Mouse (Mus musculus): ENCODE data around the gene Ddx19a. TPM values are rescaled to one million over a fixed set of nuclear protein-coding genes. Genes with fewer than 3 reads are reported as not detected.
"Not testable (repeated sequence)": the region's sequence is repeated elsewhere in the genome, so short reads cannot be mapped to it uniquely, and the experiment has no call there.

The Ddx19a gene
- polyA plus RNA-seq, 1 experiment from 2014 or later = 14.5 TPM

DNA sequence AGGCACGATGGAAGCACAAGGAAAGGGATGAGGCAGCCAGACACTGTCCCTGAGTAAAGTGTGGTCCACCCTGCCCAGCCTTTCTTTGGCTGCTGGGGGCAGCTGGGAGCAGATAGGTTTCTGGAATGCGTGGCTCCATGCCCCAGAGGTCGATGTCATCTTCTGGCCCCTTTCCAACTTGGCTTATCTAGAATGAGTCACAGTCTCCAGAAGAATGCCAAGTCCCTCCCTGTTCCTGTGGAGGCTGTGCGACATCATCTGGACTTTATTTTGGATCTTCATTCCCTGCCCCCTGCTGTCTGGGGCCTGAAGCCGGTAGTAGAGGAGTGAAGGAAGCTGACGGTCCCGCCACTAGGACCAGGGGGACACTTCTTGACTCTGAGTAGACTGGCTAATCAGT, 32.0 kb downstream of the Ddx19a start:
- Histone ChIP-seq H3K4me1 (peaks cover 16% of the 10 kb centered on the region), H3K9me3 (replicated peaks) (no peaks in the 10 kb centered on the region), H3K4me2 (no peak overlapping the region), H3K4me3 (replicated peaks) (no peak overlapping the region), H3K27me3 (no peaks in the 10 kb centered on the region), H3K27ac (0 out of 2 replicates have a peak overlapping the region, but pooled peaks have one; percentile 13), H3K9ac (no peak overlapping the region), H3K36me3 (peaks cover 59% of the 10 kb centered on the region)
- WGBS = 52% methylated on average over 7 of the region's 7 CpGs
- ATAC-seq (replicated peaks; ENCODE audit: low FRiP score) = no peak

DNA sequence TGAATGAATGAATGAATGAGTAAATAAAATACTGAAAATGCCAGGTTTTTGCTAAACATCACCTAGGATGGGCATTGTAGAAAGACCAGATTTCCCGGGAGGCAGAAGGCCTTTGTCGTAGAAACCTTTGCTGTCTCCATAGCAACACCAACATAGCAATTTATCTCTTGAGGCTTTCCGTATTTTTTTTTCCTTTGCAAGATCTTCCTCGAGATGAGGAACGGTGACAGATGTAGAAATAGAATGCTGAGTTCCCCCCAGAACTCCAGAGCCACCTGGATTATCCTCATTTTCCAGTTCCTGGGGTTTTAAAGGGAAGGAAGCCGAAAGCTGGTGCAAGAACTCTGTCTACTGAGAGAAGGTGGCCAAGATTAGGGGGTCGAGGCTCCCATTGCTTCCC, 32.9 kb downstream of the Ddx19a start:
- 88% methylated on average over 7 of the region's 7 CpGs for WGBS
- Histone ChIP-seq H3K36me3 (peaks cover 68% of the 10 kb centered on the region), H3K4me1 (peaks cover 10% of the 10 kb centered on the region), H3K4me3 (replicated peaks) (no peak overlapping the region), H3K27ac (no peak overlapping the region), H3K9me3 (replicated peaks) (no peaks in the 10 kb centered on the region), H3K4me2 (no peak overlapping the region), H3K27me3 (no peaks in the 10 kb centered on the region), H3K9ac (no peak overlapping the region)
- no peak for ATAC-seq (replicated peaks; ENCODE audit: low FRiP score)

GRCm38 (mm10) chr8:110963051-110963450, 34.5 kb downstream of the Ddx19a start:
- H3K9ac ChIP-seq = no peak overlapping the region
- H3K9me3 ChIP-seq (replicated peaks) = no peaks in the 10 kb centered on the region
- no peak overlapping the region for H3K4me3 ChIP-seq (replicated peaks)
- ATAC-seq (replicated peaks; ENCODE audit: low FRiP score) = no peak
- no peak overlapping the region for H3K27ac ChIP-seq
- peaks cover 10% of the 10 kb centered on the region for H3K4me1 ChIP-seq
- WGBS = 91% methylated on average over 2 of the region's 2 CpGs
- H3K27me3 ChIP-seq = no peaks in the 10 kb centered on the region
- H3K36me3 ChIP-seq = peaks cover 82% of the 10 kb centered on the region
- no peak overlapping the region for H3K4me2 ChIP-seq

- peaks cover 69% of the 10 kb centered on the region for H3K36me3 ChIP-seq
- H3K4me2 ChIP-seq = no peak overlapping the region
- no peak overlapping the region for H3K9ac ChIP-seq
- H3K27me3 ChIP-seq = no peaks in the 10 kb centered on the region
- no peak overlapping the region for H3K27ac ChIP-seq
- no peak overlapping the region for H3K4me3 ChIP-seq (replicated peaks)
- H3K4me1 ChIP-seq = peaks cover 16% of the 10 kb centered on the region
- WGBS = 89% methylated on average over 6 of the region's 6 CpGs
- no peak for ATAC-seq (replicated peaks; ENCODE audit: low FRiP score)
- no peaks in the 10 kb centered on the region for H3K9me3 ChIP-seq (replicated peaks)
Measured at GRCm38 (mm10) chr8:110959906-110960305, 37.7 kb downstream of the Ddx19a start.

GRCm38 (mm10) chr8:110959071-110959780, 38.4 kb downstream of the Ddx19a start:
- no peak overlapping the region for H3K27ac ChIP-seq
- no peaks in the 10 kb centered on the region for H3K9me3 ChIP-seq (replicated peaks)
- WGBS = 93% methylated on average over 12 of the region's 12 CpGs
- H3K36me3 ChIP-seq = peaks cover 62% of the 10 kb centered on the region
- no peak overlapping the region for H3K4me2 ChIP-seq
- H3K9ac ChIP-seq = no peak overlapping the region
- no peaks in the 10 kb centered on the region for H3K27me3 ChIP-seq
- no peak overlapping the region for H3K4me3 ChIP-seq (replicated peaks)
- H3K4me1 ChIP-seq = peaks cover 16% of the 10 kb centered on the region
- ATAC-seq (replicated peaks; ENCODE audit: low FRiP score) = no peak

DNA sequence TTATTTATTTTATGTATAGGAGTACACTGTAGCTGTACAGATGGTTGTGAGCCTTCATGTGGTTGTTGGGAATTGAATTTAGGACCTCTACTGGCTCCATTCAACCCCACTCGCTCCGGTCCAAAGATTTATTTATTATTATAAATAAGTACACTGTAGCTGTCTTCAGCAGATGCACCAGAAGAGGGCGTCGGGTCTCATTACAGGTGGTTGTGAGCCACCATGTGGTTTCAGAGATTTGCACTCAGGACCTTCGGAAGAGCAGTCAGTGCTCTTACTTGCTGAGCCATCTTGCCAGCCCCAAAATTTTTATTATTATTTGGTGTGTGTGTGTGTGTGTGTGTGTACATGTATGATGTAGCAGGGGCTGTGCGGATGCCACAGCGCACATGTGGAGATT, 39.0 kb downstream of the Ddx19a start:
- H3K27ac ChIP-seq; ATAC-seq (replicated peaks; ENCODE audit: low FRiP score); H3K9ac ChIP-seq; H3K4me2 ChIP-seq; H3K4me3 ChIP-seq (replicated peaks); H3K27me3 ChIP-seq; H3K9me3 ChIP-seq (replicated peaks): not testable (repeated sequence)
- WGBS = 92% methylated on average over 7 of the region's 7 CpGs
- H3K4me1 ChIP-seq = peaks cover 16% of the 10 kb centered on the region
- peaks cover 60% of the 10 kb centered on the region for H3K36me3 ChIP-seq

DNA sequence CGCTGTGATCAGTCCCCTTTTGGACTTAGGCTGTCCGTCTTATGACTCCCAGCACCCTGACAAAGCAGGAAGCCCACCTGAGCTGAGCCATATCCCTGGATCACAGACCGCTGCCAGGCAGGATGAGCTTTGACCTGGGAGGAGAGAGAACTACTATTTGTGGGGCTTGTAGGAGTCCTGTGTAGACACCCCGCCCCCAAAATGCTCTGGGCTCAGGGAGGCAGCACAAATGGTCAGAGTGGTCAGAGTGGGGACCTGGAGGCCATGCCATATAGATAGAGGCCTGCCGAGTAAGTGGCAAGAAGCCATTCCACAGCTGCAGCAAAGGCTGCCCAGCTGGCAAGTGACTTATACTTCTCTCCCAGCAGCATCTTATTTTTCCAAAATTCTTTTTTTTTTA, 39.5 kb downstream of the Ddx19a start:
- Histone ChIP-seq H3K9me3 (replicated peaks) (no peaks in the 10 kb centered on the region), H3K4me3 (replicated peaks) (no peak overlapping the region), H3K27me3 (no peaks in the 10 kb centered on the region), H3K9ac (no peak overlapping the region), H3K36me3 (peaks cover 60% of the 10 kb centered on the region), H3K4me1 (peaks cover 16% of the 10 kb centered on the region), H3K4me2 (no peak overlapping the region), H3K27ac (no peak overlapping the region)
- 74% methylated on average over 5 of the region's 5 CpGs for WGBS
- no peak for ATAC-seq (replicated peaks; ENCODE audit: low FRiP score)

GRCm38 (mm10) chr8:110957471-110957870, 40.1 kb downstream of the Ddx19a start:
- no peak overlapping the region for H3K9ac ChIP-seq
- no peaks in the 10 kb centered on the region for H3K9me3 ChIP-seq (replicated peaks)
- no peak overlapping the region for H3K4me2 ChIP-seq
- no peak overlapping the region for H3K27ac ChIP-seq
- ATAC-seq (replicated peaks; ENCODE audit: low FRiP score) = no peak
- H3K36me3 ChIP-seq = peaks cover 53% of the 10 kb centered on the region
- H3K27me3 ChIP-seq = no peaks in the 10 kb centered on the region
- H3K4me3 ChIP-seq (replicated peaks) = no peak overlapping the region
- H3K4me1 ChIP-seq = peaks cover 16% of the 10 kb centered on the region
- WGBS = 89% methylated on average over 19 of the region's 19 CpGs

- peaks cover 16% of the 10 kb centered on the region for H3K4me1 ChIP-seq
- peaks cover 47% of the 10 kb centered on the region for H3K36me3 ChIP-seq
- H3K27ac ChIP-seq = peak overlapping the region; percentile 54; the same call in 1 of the 2 replicates
- WGBS = 88% methylated on average over 15 of the region's 15 CpGs
- H3K9ac ChIP-seq = no peak overlapping the region
- no peaks in the 10 kb centered on the region for H3K27me3 ChIP-seq
- H3K9me3 ChIP-seq (replicated peaks) = no peaks in the 10 kb centered on the region
- no peak for ATAC-seq (replicated peaks; ENCODE audit: low FRiP score)
- no peak overlapping the region for H3K4me3 ChIP-seq (replicated peaks)
- no peak overlapping the region for H3K4me2 ChIP-seq
Measured at GRCm38 (mm10) chr8:110956619-110957450, 40.8 kb downstream of the Ddx19a start.

DNA sequence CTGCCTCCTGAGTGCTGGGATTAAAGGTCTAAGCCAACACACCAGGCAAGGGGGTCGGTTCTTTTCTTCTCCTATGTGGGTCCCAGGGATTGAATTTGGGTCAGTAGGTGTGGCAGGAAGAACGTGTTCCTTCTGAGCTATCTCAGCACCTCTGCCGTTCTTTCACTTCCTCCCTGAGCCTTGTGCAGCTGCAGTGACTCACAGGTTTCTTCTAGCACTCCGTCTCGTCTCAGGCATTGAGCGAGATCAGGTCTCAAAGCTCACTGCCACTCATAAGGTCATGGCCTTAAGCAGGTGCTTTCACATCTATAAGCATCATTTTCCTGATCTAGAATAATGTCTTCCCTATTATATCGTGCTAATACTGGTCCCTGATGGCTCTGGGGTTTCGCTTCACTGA, 42.8 kb downstream of the Ddx19a start:
- Histone ChIP-seq H3K9me3 (replicated peaks) (no peaks in the 10 kb centered on the region), H3K36me3 (peaks cover 36% of the 10 kb centered on the region), H3K4me1 (peaks cover 16% of the 10 kb centered on the region), H3K27ac (no peak overlapping the region), H3K9ac (no peak overlapping the region), H3K4me3 (replicated peaks) (no peak overlapping the region), H3K27me3 (no peaks in the 10 kb centered on the region), H3K4me2 (no peak overlapping the region)
- WGBS = 65% methylated on average over 8 of the region's 8 CpGs
- no peak for ATAC-seq (replicated peaks; ENCODE audit: low FRiP score)

DNA sequence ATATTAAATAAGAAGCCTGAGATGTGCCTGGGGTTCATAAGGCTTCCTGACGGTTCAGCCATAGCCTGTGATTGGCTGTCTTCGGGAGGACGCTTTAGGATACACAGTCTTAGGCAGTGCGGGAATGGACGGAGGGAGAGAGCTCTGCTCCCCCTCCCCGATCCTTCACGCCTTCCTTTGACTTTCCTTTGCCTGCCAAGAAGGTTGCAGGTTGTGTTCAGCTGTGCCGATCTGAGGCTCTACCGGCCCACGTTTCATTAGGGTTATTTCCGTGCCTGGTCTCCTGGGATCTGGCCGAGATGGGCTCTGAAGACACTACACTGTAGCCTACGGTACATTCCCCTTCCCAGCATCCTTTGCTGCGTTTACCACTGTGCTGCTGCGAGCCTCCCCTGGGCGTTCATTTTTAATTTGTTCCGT, 47.5 kb downstream of the Ddx19a start:
- peaks cover 6% of the 10 kb centered on the region; the same call in 1 of the 2 replicates for H3K36me3 ChIP-seq
- no peaks in the 10 kb centered on the region for H3K27me3 ChIP-seq
- no peak for ATAC-seq (replicated peaks; ENCODE audit: low FRiP score)

DNA sequence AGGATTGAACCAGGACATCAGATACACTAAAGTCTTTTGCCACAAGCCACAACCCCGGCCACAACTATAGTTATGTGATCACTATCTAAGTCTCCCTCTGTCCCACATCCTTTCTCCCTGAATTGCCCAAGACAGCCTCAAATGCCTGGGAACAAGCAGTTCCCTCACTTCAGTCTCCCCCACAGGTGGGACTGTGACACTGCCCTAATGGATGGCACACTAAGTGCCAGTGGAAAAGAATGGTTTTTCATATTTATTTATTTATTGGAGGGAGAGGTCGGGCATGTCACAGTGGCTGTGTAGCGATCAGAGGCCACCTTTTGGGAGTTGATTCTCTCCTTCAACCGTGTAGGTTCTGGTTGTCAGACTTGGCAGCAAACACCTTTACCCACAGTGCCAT, 51.9 kb downstream of the Ddx19a start:
- Histone ChIP-seq H3K9ac (no peak overlapping the region), H3K4me3 (replicated peaks) (no peak overlapping the region), H3K36me3 (no peaks in the 10 kb centered on the region), H3K27me3 (no peaks in the 10 kb centered on the region), H3K4me1 (peaks cover 35% of the 10 kb centered on the region), H3K27ac (no peak overlapping the region), H3K4me2 (no peak overlapping the region), H3K9me3 (replicated peaks) (no peaks in the 10 kb centered on the region)
- ATAC-seq (replicated peaks; ENCODE audit: low FRiP score) = no peak
- 73% methylated on average over 4 of the region's 4 CpGs for WGBS

More for the DNA sequence above, 47.5 kb downstream of the Ddx19a start:
- peaks cover 16% of the 10 kb centered on the region for H3K4me1 ChIP-seq
- H3K9ac ChIP-seq = no peak overlapping the region
- H3K27ac ChIP-seq = no peak overlapping the region
- H3K4me3 ChIP-seq (replicated peaks) = no peak overlapping the region
- H3K9me3 ChIP-seq (replicated peaks) = no peaks in the 10 kb centered on the region
- 79% methylated on average over 17 of the region's 17 CpGs for WGBS
- H3K4me2 ChIP-seq = no peak overlapping the region
